Mouse (Mus musculus) kidney, adult 2 months (tissue): ENCODE measurements around the gene Fbln5. TPM values are rescaled to one million over a fixed set of nuclear protein-coding genes. Genes with fewer than 3 reads are reported as not detected.

Experiments
- DNase-seq: peaks from one replicate; pipeline ENCODE4 v3.0.0; 2021
- H3K27ac ChIP-seq: fragments of 200-500 bp; 2 replicates; pipeline ENCODE4 v1.5.1; 2012; ENCODE audit warnings: low read depth, low read length, control low read depth, inconsistent platforms; ENCODE audit not compliant: insufficient read depth
- H3K27me3 ChIP-seq: fragments of 200-500 bp; replicated peaks from 2 replicates; pipeline ENCODE4 v1.6.1; 2012; ENCODE audit warnings: mild to moderate bottlenecking, moderate library complexity, low read length, inconsistent platforms; ENCODE audit not compliant: control insufficient read depth, insufficient read depth
- H3K36me3 ChIP-seq: fragments of 200-500 bp; 2 replicates; pipeline ENCODE4 v1.6.1; 2012; ENCODE audit warnings: mild to moderate bottlenecking, moderate library complexity, low read length, inconsistent platforms; ENCODE audit not compliant: control insufficient read depth, insufficient read depth
- H3K4me1 ChIP-seq: fragments of 200-500 bp; 2 replicates; pipeline ENCODE4 v1.6.1; 2011; ENCODE audit warnings: low read length; ENCODE audit not compliant: control insufficient read depth, insufficient read depth
- H3K4me3 ChIP-seq: fragments of 200-500 bp; 2 replicates; pipeline ENCODE4 v1.5.1; 2011; ENCODE audit warnings: mild to moderate bottlenecking, low read depth, low read length, control low read depth; ENCODE audit not compliant: insufficient read depth
- CTCF ChIP-seq: fragments of 200-500 bp; conservative IDR thresholded peaks from 2 replicates; pipeline ENCODE4 v1.5.1; 2011; ENCODE audit warnings: low read depth, mild to moderate bottlenecking, control low read depth, low read length, moderate library complexity, mixed read lengths; ENCODE audit not compliant: insufficient read depth, insufficient read length
- POLR2A ChIP-seq: fragments of 200-500 bp; IDR thresholded peaks from one replicate; pipeline ENCODE4 v1.6.1; 2011; ENCODE audit warnings: low read depth, low read length, control low read depth
- whole genome bisulfite sequencing: fragments of 180-500 bp; shearing (Covaris S2); methylation state at CpG from one replicate; pipeline ENCODE4 v1.1.7; 2018; 5-methylcytosine and 5-hydroxymethylcytosine counted together
- polyA plus RNA-seq: library from polyadenylated mRNA; depleted of rRNA; stranded (reverse); fragments of >200 nt; gene quantifications from 2 replicates; pipeline ENCODE4 v1.2.3, GENCODE M21; 2012; rRNA removed

The Fbln5 gene
- polyA plus RNA-seq, 1 experiment, result 302 TPM

DNA sequence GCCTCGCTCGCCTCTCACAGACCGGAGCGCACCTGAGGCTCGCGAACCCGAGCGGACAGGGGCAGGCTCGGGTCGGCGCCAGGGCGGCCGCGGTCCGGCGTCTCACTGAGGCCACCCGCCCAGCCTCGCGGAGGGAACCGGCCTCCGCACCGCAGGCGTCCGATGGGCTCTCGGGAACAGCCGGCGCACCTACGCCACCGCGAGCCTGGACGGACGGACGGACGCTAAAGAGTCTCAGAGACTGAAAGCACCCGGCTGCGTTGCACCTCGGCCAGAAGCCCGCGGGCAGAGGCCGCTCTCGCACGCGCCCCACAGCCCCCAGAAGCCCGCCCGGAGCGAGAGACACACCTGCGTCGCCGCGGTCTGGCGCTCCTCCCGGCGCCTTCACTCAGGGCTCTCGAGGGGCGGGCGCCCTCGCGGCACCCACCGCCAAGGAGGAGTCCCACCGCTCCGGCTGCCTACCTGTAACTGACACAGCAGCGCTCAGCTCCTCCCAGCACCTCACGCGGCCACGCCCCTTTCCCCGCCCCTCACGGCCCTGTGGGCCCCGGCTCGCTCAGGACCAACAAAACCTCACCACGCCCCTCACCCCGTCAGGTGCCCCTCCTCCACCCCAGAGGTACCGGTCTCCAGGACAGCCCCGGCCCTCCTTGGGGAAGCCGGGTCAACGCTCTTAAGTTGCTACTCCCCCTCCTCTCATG, 100.7 kb downstream of the Fbln5 start, which contains the start of gene Tc2n:
Gene Tc2n, minus strand, starts transcription at position 470 of the 701 bp plus-strand sequence.
- peak; percentile 95 for DNase-seq
- WGBS, result under 1% methylated on average over 68 of the region's 75 CpGs
- peak within 1 kb of the TSS; percentile 22; the same call in 1 of the 2 replicates for H3K27ac ChIP-seq
- H3K36me3 ChIP-seq, result no peaks in the 10 kb centered on the region
- peak within 1 kb of the TSS; percentile 52 for H3K4me3 ChIP-seq
- no peaks in the 10 kb centered on the region for H3K4me1 ChIP-seq
- H3K27me3 ChIP-seq, result no peaks in the 10 kb centered on the region
- TF ChIP-seq POLR2A (peak; percentile 52), CTCF (no peak)

DNA sequence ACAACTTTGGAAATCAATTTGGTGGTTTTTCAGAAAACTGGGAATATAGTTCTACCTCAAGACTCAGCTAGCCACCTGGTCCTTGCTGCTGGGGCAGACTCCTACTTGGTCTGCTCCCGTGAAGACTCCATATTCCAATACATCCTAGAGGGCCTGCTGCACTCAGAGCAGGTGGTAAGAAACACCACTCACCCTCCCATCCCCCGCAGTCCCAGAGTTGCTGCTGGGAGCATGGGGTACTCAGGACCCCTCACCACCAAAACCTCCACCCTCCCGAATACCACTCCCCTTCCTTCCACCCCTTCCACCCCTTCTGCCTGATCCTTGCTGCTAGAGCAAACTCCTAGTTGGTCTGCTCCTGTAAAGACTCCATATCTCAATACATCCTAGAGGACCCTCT, 119.7 kb downstream of the Fbln5 start:
- DNase-seq, result no peak
- Histone ChIP-seq H3K4me1 (no peaks in the 10 kb centered on the region), H3K36me3 (no peaks in the 10 kb centered on the region), H3K27ac (no peak overlapping the region), H3K4me3 (no peak overlapping the region), H3K27me3 (no peaks in the 10 kb centered on the region)
- TF ChIP-seq POLR2A, result no peak
- TF ChIP-seq CTCF, result no peak
- WGBS, result 88% methylated on average over 3 of the region's 3 CpGs

Other genes with a start within 250 kb of the Fbln5 start
- 0.19 and 0.27 TPM in 2 replicates for gene Tc2n, start 100.5 kb downstream of the Fbln5 start, polyA plus RNA-seq
- gene Trip11, start 94.2 kb upstream of the Fbln5 start, polyA plus RNA-seq, result 4.0 and 4.2 TPM in 2 replicates
- gene Atxn3, start 139.2 kb upstream of the Fbln5 start, polyA plus RNA-seq, result 3.7 and 5.5 TPM in 2 replicates
- 3.6 and 5.1 TPM in 2 replicates for gene Cpsf2, start 156.9 kb upstream of the Fbln5 start, polyA plus RNA-seq